Mouse (Mus musculus) ovary, adult 18-20 months (tissue): ENCODE results near the gene Cenpm.

Source experiments
- DNase-seq: peaks from one replicate; pipeline ENCODE4 v3.0.0; 2022; ENCODE audit warnings: low spot score, mixed read lengths

Gene Cenpm

GRCm38 (mm10) chr15:82215332-82216046, 29.1 kb downstream of the Cenpm start:
- no peak for DNase-seq

GRCm38 (mm10) chr15:82213222-82213621, 31.3 kb downstream of the Cenpm start:
- DNase-seq: no peak

- DNase-seq: no peak
These were observed 31.8 kb downstream of the Cenpm start, which contains the start of gene Shisa8 for GRCm38 (mm10) chr15:82212752-82213063. Gene Shisa8 (minus strand): TSS chr15:82212815.

GRCm38 (mm10) chr15:82211911-82212751, 32.4 kb downstream of the Cenpm start:
- DNase-seq: no peak

- DNase-seq: no peak
These were observed 33.3 kb downstream of the Cenpm start for GRCm38 (mm10) chr15:82211281-82211680.

GRCm38 (mm10) chr15:82210801-82211200, 33.7 kb downstream of the Cenpm start:
- DNase-seq: no peak

- no peak for DNase-seq
These were observed 35.1 kb downstream of the Cenpm start for GRCm38 (mm10) chr15:82209295-82210050.

GRCm38 (mm10) chr15:82208307-82208706, 36.2 kb downstream of the Cenpm start:
- no peak for DNase-seq

GRCm38 (mm10) chr15:82207504-82208219, 36.9 kb downstream of the Cenpm start:
- no peak for DNase-seq

GRCm38 (mm10) chr15:82207105-82207459, 37.5 kb downstream of the Cenpm start:
- no peak for DNase-seq

- peak; percentile 30 for DNase-seq
These were observed 38.0 kb downstream of the Cenpm start for GRCm38 (mm10) chr15:82206365-82207104.

- DNase-seq: no peak
These were observed 39.7 kb downstream of the Cenpm start for GRCm38 (mm10) chr15:82204680-82205371.

GRCm38 (mm10) chr15:82203611-82204351, 40.8 kb downstream of the Cenpm start:
- no peak for DNase-seq

- DNase-seq: no peak
These were observed 41.5 kb downstream of the Cenpm start for GRCm38 (mm10) chr15:82203090-82203489.

- no peak for DNase-seq
These were observed 42.5 kb downstream of the Cenpm start for GRCm38 (mm10) chr15:82202086-82202485.

GRCm38 (mm10) chr15:82199546-82199945, 45.0 kb downstream of the Cenpm start:
- DNase-seq: no peak

GRCm38 (mm10) chr15:82198342-82198741, 46.2 kb downstream of the Cenpm start:
- DNase-seq: no peak

- DNase-seq: no peak
These were observed 46.6 kb downstream of the Cenpm start for GRCm38 (mm10) chr15:82197937-82198336.

GRCm38 (mm10) chr15:82197246-82197750, 47.2 kb downstream of the Cenpm start:
- DNase-seq: no peak

- no peak for DNase-seq
These were observed 48.2 kb downstream of the Cenpm start for GRCm38 (mm10) chr15:82196300-82196699.
